Mouse (Mus musculus) duodenum, adult 2 months (tissue): ENCODE results near the gene Gm27029. TPM values are rescaled to one million over a fixed set of nuclear protein-coding genes. Genes with fewer than 3 reads are reported as not detected.

Experiments
- polyA plus RNA-seq: library from polyadenylated mRNA; depleted of rRNA; stranded (reverse); fragments of >200 nt; gene quantifications from 2 replicates; pipeline ENCODE4 v1.2.3, GENCODE M21; 2012; ENCODE audit warnings: low replicate concordance; rRNA removed

Gene Gm27029
- 0.11 TPM in 1 of 2 replicates, not detected in the other for polyA plus RNA-seq

DNA sequence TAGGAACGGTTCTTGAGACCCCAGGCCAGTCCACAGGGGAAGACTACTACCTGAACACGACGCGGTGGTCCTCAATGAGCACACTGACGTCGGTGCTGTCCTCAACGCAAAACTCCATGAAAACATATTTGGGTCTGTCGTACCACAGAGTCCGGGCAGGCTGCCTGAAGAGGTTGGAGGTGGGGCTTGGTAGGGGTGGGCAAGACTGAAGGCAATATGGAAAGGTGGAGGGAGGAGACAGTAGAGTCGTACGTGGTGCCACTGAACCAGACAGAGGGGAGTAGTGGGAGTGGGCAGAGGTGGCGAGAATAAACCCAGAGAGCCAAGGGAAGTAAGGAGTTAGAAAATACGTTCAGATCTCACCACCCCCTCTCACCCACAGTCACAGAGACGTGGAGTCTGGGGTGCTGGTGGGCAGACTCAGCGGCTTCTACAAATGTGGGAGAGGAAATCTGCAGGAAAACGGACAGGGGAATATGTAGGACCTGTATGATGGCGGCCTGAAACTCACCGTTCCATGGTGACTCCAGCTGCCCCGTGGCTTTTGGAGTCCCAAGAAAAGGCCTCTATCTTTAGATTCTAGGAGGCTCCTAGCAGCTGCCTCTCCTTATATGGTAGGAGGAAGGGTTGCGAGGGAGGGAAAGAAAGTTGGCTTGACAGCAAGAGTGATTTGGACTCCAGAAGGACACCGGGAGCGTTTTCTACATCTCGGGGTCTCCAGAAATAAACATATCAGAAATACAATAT, at the start of gene Gm27029:
Gm27029 (minus strand) TSS at position 692 of the 747 bp plus-strand sequence.

DNA sequence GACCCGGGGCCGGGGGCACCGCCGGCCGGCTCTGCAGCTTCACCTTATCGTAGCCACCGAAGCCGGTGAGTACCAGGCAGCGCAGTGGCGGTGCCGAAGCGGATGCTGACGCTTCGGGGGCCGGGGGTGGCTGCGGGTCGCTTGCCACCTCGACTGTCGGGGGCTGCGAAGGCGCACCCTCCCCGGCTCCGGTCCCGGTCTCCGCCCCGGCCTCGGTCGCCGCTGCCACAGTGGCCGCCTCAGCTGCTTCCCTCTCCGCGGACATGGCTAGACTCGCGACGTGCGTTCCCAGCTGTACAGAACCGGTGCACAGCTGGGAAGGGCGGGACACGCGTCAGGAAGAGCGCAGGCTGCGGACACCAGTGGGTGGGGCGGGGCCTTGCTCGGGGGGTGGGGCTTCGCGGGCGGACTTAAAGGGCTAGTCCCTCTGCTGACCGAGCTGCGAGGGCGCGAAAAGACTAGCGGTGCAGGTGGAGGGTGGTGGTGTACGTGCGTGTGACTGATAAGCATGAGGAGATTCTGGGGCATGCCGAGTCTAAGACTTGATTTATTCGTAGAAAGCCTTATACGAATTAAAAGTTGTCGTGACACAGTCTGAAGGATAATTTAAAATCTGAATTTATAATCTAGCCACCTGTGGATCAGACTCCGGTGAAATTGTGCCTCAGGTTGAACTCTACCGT, 41.4 kb upstream of the Gm27029 start, which contains the start of gene Vat1:
Vat1 (minus strand) TSS at position 362 of the 683 bp plus-strand sequence.

DNA sequence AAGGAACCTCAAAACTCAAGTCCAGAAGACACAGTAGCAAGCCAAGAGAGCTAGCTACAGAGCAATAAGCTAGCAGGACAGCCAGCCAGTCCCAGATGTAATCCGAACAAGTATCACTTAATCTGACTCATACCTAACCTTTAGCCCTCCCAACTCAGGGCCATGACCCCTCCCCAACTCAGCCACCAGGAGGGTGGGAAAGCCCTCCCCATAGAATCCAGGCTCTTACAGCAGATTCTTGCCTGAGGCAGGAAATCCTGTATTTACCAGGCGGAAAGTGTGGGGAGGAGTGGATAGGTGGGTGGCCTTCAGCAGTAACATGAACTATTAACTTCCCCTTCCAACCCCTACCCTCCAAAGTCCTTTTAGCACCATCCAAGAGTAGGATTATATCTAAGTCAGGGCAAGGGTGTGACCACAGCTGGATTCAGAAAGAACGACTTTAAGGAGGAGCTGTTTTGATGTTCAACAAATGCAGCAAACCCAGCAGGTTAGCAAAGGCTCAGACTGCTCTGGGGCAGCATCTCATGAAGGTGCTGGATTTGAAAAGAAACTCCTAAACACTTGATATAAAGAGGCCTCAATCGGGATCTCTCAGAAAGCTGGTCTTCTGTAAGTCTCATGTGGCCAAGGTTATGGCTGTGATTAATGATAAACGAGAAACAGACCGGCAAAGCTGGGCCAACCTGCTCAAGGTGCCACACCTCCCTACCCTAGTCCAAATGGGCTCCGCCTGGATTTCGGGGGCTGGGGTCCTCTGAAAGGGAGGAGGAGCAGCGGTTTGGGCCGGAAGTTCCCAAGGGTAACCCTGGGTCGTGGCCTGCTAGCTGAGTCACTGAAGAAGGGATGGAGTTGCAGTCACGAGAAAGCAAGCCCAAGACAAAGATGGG, 39.9 kb upstream of the Gm27029 start, which contains the start of gene Rnd2:
Rnd2 (plus strand) TSS at position 789 of the 890 bp plus-strand sequence.

DNA sequence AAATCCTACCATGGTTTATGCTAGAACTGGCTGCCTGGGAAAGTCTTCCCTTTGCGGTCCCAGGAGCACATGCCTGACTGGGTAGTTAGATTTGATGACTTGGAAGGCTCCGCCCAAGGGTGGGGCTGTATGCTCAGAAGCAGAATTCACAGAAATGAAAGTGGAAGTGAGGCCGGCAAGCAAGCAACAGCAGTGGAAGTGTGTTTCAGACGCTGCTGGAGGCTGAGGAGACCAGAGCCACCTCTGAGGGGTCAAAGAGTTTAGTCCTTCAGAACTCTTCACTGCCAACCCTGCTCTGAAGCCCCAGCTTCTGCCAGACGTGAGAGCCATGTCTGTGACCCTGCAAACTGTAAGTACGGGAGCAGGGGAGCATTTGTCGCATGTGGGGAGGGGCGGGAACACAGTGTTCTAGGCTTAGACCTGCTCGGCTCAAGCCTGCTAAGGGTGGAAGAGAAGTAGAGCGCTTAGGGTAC, 23.7 kb upstream of the Gm27029 start, which contains the start of gene Ifi35:
Ifi35 (plus strand) TSS at position 134 of the 473 bp plus-strand sequence.

DNA sequence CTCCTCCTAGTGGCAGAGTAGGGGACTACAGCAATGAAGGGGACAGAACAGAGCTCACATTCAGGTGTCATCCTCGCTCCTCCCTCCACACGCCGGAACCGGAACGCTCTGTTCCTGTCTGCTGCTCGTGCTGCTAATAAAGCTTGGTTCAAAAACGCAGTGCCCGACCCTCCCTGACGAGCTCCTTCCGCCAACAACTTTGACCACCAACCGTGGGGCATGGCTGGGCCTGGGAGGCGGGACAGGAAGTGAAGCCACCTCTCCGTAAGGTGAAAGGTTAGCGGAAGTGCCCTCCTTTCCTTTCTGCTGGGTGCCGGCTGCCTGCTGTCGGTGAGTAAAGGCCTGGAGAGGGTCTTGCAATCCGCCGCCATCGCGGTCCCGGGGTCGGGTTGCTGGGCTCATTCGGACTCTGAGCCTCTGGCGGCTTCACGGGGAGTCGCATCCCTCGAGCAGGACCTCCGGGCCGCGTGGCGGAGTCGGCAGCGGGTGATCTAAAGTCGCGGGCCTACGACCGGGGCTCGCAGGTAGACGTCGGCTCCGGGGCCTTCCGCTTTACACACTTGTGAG, 17.6 kb upstream of the Gm27029 start, which contains the start of gene Rpl27:
Rpl27 (plus strand) TSS at position 172 of the 567 bp plus-strand sequence.

DNA sequence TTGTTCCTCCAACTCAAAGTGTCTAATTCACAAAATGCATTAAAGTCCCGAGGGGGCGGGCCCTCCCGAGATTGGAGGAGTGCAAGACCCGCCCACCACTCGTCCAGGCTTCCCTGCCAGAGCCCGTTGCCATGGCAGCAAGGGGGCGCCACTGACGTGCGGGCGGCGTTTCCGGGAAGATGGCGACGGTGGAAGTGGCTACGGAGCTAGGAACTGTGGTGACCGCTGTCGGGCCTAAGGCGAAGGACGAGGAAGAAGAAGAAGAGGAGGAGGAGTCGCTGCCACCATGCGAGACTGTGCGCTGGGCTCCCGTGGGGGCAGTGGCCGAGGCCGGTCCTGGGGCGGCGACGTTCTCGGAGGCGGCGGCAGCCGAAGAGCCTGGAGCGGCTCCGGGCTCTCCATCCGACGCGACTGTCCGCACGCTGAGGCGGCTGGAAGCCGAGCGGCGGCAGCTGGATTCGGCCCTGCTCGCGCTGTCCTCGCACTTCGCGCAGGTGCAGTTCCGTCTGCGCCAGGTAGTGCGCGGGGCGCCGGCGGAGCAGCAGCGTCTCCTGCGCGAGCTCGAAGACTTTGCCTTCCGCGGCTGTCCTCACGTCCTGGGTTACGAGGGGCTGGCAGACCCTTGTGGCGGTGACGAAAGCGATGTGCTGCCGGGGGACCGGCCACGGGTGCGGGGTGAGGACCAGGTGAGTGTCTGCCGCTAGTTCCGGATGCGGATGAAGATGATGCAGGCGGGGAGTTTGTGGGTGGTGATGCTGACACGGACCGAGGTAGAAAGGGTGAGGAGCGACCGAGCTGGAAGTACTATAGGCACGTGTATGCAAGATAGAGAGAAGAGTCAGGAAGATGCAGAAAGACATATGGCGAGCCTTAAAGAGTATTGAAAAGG, 573 bp upstream of the Gm27029 start, which contains the start of the genes Rundc1 and Ptges3l:
Rundc1 (plus strand) TSS at position 161 of the 889 bp plus-strand sequence.
Ptges3l (minus strand) TSS at position 409 of the 889 bp plus-strand sequence.

DNA sequence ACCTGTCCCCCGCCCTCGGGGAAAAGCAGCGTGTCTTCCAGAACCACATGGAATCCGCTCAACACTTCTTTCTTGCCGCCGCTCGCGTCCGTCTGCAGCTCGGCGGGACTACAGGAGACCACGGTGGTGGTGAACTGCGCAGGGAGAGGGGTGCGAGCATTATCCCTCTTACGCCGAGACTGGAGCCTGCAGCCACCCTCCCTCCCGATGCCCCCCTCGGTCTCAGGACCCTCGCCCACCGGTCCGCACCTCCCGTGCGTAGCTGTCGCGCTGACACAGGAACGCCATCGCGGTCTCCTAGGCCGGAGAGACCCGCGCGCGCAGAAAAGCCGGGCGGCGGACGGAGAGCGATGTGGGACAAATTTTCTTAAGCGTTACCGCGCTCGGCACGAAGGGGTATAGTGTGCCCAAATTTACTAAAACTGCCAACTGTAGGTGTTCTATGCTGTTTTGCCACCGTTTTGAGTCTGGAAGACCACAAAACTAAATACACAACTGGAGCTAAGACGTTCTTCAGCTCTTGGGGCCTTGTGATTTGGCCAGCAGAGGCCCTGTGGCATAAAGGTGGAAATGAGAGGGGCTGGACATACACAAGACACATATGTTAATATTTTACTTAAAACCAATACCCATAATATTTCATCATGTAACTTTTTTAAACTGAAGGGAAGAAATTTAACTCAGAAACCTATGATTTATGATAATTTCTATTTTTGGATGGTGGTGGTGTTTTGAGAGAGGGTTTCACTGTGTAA, 7.3 kb downstream of the Gm27029 start, which contains the start of gene Aarsd1:
Aarsd1 (minus strand) TSS at position 515 of the 755 bp plus-strand sequence.

DNA sequence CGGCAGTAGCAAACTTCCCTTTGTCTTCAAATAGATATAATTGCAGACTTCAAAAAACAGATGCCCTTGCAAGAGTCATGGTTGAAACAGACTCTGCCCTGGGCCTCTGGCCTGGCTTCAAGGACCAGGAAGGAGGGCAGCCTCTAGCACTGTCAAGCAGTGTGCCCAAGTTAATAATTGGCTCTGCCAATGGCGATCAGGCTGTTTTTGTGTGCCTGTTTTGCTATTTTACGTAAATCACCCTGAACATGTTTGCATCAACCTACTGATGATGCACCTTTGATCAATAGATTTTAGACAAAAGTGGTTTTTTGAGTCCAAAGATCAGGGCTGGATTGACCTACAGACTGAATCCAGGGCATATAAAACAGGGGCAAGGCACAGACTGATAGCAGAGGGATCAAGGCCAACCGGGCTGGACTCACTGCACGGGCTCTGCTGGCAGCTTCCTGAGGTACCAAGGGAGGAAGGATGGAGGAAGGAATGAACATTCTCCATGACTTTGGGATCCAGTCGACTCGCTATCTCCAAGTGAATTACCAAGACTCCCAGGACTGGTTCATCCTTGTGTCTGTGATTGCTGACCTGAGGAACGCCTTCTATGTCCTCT, 57.2 kb downstream of the Gm27029 start, which contains the start of gene G6pc:
G6pc (plus strand) TSS at position 236 of the 610 bp plus-strand sequence.

Other genes starting within 250 kb of the Gm27029 start
- gene Ccr10, start 249.4 kb downstream of the Gm27029 start, polyA plus RNA-seq = 17.2 and 32.6 TPM in 2 replicates
- gene Ezh1, start 198.3 kb downstream of the Gm27029 start, polyA plus RNA-seq = 16.0 and 18.3 TPM in 2 replicates
- gene Ramp2, start 178.8 kb downstream of the Gm27029 start, polyA plus RNA-seq = 30.1 and 31.9 TPM in 2 replicates
- 87.6 and 146 TPM in 2 replicates for gene Vps25, start 171.1 kb downstream of the Gm27029 start, polyA plus RNA-seq
- 5.5 and 6.8 TPM in 2 replicates for gene Wnk4, start 164.2 kb downstream of the Gm27029 start, polyA plus RNA-seq
- 0.22 and 0.28 TPM in 2 replicates for gene Cntd1, start 145.8 kb downstream of the Gm27029 start, polyA plus RNA-seq
- 579 and 638 TPM in 2 replicates for gene Coa3, start 145.7 kb downstream of the Gm27029 start, polyA plus RNA-seq
- gene Becn1, start 122.5 kb downstream of the Gm27029 start, polyA plus RNA-seq = 87.7 and 128 TPM in 2 replicates
- 22.3 and 29.3 TPM in 2 replicates for gene Psme3, start 108.6 kb downstream of the Gm27029 start, polyA plus RNA-seq
- gene Aoc2, start 99.7 kb downstream of the Gm27029 start, polyA plus RNA-seq = 5.0 TPM in 2 replicates
- gene Aoc3, start 94.2 kb downstream of the Gm27029 start, polyA plus RNA-seq = 5.4 and 11.8 TPM in 2 replicates
- gene G6pc, start 57.2 kb downstream of the Gm27029 start, polyA plus RNA-seq = 9.9 and 11.1 TPM in 2 replicates
- gene Aarsd1, start 7.2 kb downstream of the Gm27029 start, polyA plus RNA-seq = 13.6 TPM in 2 replicates
- 18.1 and 22.8 TPM in 2 replicates for gene Rundc1, start 289 bp upstream of the Gm27029 start, polyA plus RNA-seq
- 0.34 and 2.0 TPM in 2 replicates for gene Ptges3l, start 537 bp upstream of the Gm27029 start, polyA plus RNA-seq
- 134 and 144 TPM in 2 replicates for gene Rpl27, start 17.5 kb upstream of the Gm27029 start, polyA plus RNA-seq
- 61.7 and 136 TPM in 2 replicates for gene Ifi35, start 23.6 kb upstream of the Gm27029 start, polyA plus RNA-seq
- 23.1 and 34.7 TPM in 2 replicates for gene Rnd2, start 40.2 kb upstream of the Gm27029 start, polyA plus RNA-seq
- gene Vat1, start 41.4 kb upstream of the Gm27029 start, polyA plus RNA-seq = 170 and 324 TPM in 2 replicates
- 0.20 and 0.68 TPM in 2 replicates for gene Brca1, start 127.2 kb upstream of the Gm27029 start, polyA plus RNA-seq
- 74.9 and 83.4 TPM in 2 replicates for gene Nbr1, start 127.4 kb upstream of the Gm27029 start, polyA plus RNA-seq
- gene Tmem106a, start 157.4 kb upstream of the Gm27029 start, polyA plus RNA-seq = 96.7 and 179 TPM in 2 replicates
- gene Gm11634, start 174.5 kb upstream of the Gm27029 start, polyA plus RNA-seq = not detected in 2 replicates
- 11.4 and 13.6 TPM in 2 replicates for gene Rdm1, start 202.4 kb upstream of the Gm27029 start, polyA plus RNA-seq
- gene Arl4d, start 240.7 kb upstream of the Gm27029 start, polyA plus RNA-seq = 6.5 and 16.5 TPM in 2 replicates